Mouse (Mus musculus): ENCODE results near the gene Ptprg.
"Not testable (repeated sequence)": the region's sequence is repeated elsewhere in the genome, so short reads cannot be mapped to it uniquely, and the experiment has no call there.

Ptprg gene

GRCm38 (mm10) chr14:12218544-12219150 lies 665.3 kb downstream of the Ptprg start:
- DNase-seq (ENCODE audit: low spot score): no peak

- no peak for DNase-seq (ENCODE audit: low spot score)
Measured at GRCm38 (mm10) chr14:12219877-12220276, 666.5 kb downstream of the Ptprg start.

- no peak for DNase-seq (ENCODE audit: low spot score)
Measured at GRCm38 (mm10) chr14:12220540-12220939, 667.2 kb downstream of the Ptprg start.

- no peak for DNase-seq (ENCODE audit: low spot score)
Measured at GRCm38 (mm10) chr14:12221571-12221970, 668.2 kb downstream of the Ptprg start.

- DNase-seq (ENCODE audit: low spot score): no peak
Measured at GRCm38 (mm10) chr14:12243726-12244125, 690.4 kb downstream of the Ptprg start.

GRCm38 (mm10) chr14:12276031-12276430 lies 722.7 kb downstream of the Ptprg start:
- DNase-seq (ENCODE audit: low spot score): no peak

GRCm38 (mm10) chr14:12283641-12284040 lies 730.3 kb downstream of the Ptprg start, which contains the start of gene Gm49355:
Gene Gm49355, plus strand, starts transcription at chr14:12283976.
- DNase-seq (ENCODE audit: low spot score): no peak

- DNase-seq (ENCODE audit: low spot score): peak; percentile 76
Measured at GRCm38 (mm10) chr14:12284141-12284912, 731.0 kb downstream of the Ptprg start, which contains the start of gene 3830406C13Rik. Gene 3830406C13Rik, plus strand, starts transcription at chr14:12284173.

- DNase-seq (ENCODE audit: low spot score): not testable (repeated sequence)
Measured at GRCm38 (mm10) chr14:12289747-12290146, 736.4 kb downstream of the Ptprg start.
